Comparison of ENCODE assay signal across 27 mouse cellular contexts in genomic region chr11:6486916-6487315, GRCm38 (mm10). TPM values are rescaled to one million over a fixed set of nuclear protein-coding genes. Genes with fewer than 3 reads are reported as not detected.
DNase-seq lines count a peak whose midpoint lies in the region; ATAC-seq and TF ChIP-seq lines count a peak whose summit lies in the region.
"Had no signal": no experiment of that assay in that cellular context is flagged by ENCODE, and none has a peak within 500 bp of the region (broad histone marks: within the 10 kb centered on the region; RNA-seq: fewer than 3 reads in every experiment).

No protein-coding gene starts in this region.

- H3K27me3 ChIP-seq in heart, embryonic 11.5 days (ENCODE audit: control insufficient read depth, insufficient read depth, low read length) = no peaks in the 10 kb centered on the region
- no peaks in the 10 kb centered on the region for H3K27me3 ChIP-seq in intestine, postnatal 0 days (replicated peaks; ENCODE audit: control insufficient read depth, insufficient read depth, low read length)
- H3K27me3 ChIP-seq in intestine, embryonic 15.5 days (replicated peaks) = no peaks in the 10 kb centered on the region
- no peaks in the 10 kb centered on the region for H3K27me3 ChIP-seq in ES-Bruce4 (ENCODE audit: control insufficient read depth, insufficient read depth, low read length, poor library complexity, severe bottlenecking)
- no peaks in the 10 kb centered on the region for H3K27me3 ChIP-seq in midbrain, embryonic 16.5 days (ENCODE audit: control insufficient read depth, insufficient read depth, low read depth, low read length)
- H3K27me3 ChIP-seq: CH12.LX; forebrain, embryonic 13.5 days; heart, embryonic 15.5 days had no signal

- ATAC-seq in heart, embryonic 11.5 days (replicated peaks; ENCODE audit: insufficient number of reproducible peaks, low FRiP score, low TSS enrichment) = no peak
- no peak for ATAC-seq in intestine, postnatal 0 days
- ATAC-seq in intestine, embryonic 15.5 days = no peak
- ATAC-seq in midbrain, embryonic 16.5 days = no peak
- ATAC-seq: forebrain, embryonic 13.5 days; forebrain, embryonic 16.5 days; hindbrain, postnatal 0 days; inflammation-experienced regulatory T-cells, adult 6 months had no signal

- no peak overlapping the region for H3K4me3 ChIP-seq in heart, embryonic 11.5 days (ENCODE audit: low read depth, low read length)
- no peak overlapping the region for H3K4me3 ChIP-seq in intestine, postnatal 0 days (ENCODE audit: low read depth, low read length)
- H3K4me3 ChIP-seq in intestine, embryonic 15.5 days (replicated peaks) = no peak overlapping the region
- 0 out of 2 replicates have a peak overlapping the region, but pooled peaks have one; percentile 15 for H3K4me3 ChIP-seq in ES-Bruce4 (ENCODE audit: low read depth, low read length)
- no peak overlapping the region for H3K4me3 ChIP-seq in midbrain, embryonic 16.5 days (ENCODE audit: low read depth, low read length)
- H3K4me3 ChIP-seq: forebrain, embryonic 10.5 days; forebrain, embryonic 13.5 days; heart, embryonic 10.5 days; heart, embryonic 15.5 days had no signal

- TF ChIP-seq EP300 in ES-Bruce4 (IDR thresholded peaks at IDR 0.05; ENCODE audit: insufficient read depth, low read depth, low read length) = peak; percentile 48; the same call in 1 of the 2 replicates

- H3K9me3 ChIP-seq in heart, embryonic 11.5 days (replicated peaks; ENCODE audit: control insufficient read depth, low read length) = no peaks in the 10 kb centered on the region
- H3K9me3 ChIP-seq in intestine, postnatal 0 days (ENCODE audit: control insufficient read depth) = no peaks in the 10 kb centered on the region
- no peaks in the 10 kb centered on the region for H3K9me3 ChIP-seq in intestine, embryonic 15.5 days
- H3K9me3 ChIP-seq in ES-Bruce4 (replicated peaks; ENCODE audit: control insufficient read depth, insufficient read depth, low read length, poor library complexity, severe bottlenecking) = no peaks in the 10 kb centered on the region
- no peaks in the 10 kb centered on the region for H3K9me3 ChIP-seq in midbrain, embryonic 16.5 days (replicated peaks; ENCODE audit: control insufficient read depth, low read length, poor library complexity, severe bottlenecking)
- H3K9me3 ChIP-seq: forebrain, embryonic 10.5 days; forebrain, embryonic 13.5 days; heart, embryonic 10.5 days; heart, embryonic 15.5 days had no signal

- H3K4me2 ChIP-seq in heart, embryonic 11.5 days = no peak overlapping the region
- no peak overlapping the region for H3K4me2 ChIP-seq in intestine, postnatal 0 days (replicated peaks; ENCODE audit: low read depth)
- no peak overlapping the region for H3K4me2 ChIP-seq in intestine, embryonic 15.5 days (replicated peaks)
- H3K4me2 ChIP-seq in midbrain, embryonic 16.5 days (ENCODE audit: low read length) = no peak overlapping the region
- H3K4me2 ChIP-seq: forebrain, embryonic 13.5 days; heart, embryonic 15.5 days; hindbrain, embryonic 14.5 days had no signal

- no peak for TF ChIP-seq POLR2A in ES-Bruce4 (IDR thresholded peaks at IDR 0.05; ENCODE audit: insufficient read depth, low read length)

- TF ChIP-seq CTCF in intestine, postnatal 0 days (IDR thresholded peaks at IDR 0.05; ENCODE audit: low read depth) = no peak
- no peak for TF ChIP-seq CTCF in ES-Bruce4 (IDR thresholded peaks at IDR 0.05; ENCODE audit: low read depth, low read length)

- H3K4me1 ChIP-seq in heart, embryonic 11.5 days (ENCODE audit: control insufficient read depth, insufficient read depth, low read length) = peaks cover 5% of the 10 kb centered on the region; the same call in 1 of the 2 replicates
- no peaks in the 10 kb centered on the region for H3K4me1 ChIP-seq in intestine, postnatal 0 days (replicated peaks; ENCODE audit: control insufficient read depth, insufficient read depth, low read length)
- H3K4me1 ChIP-seq in intestine, embryonic 15.5 days (replicated peaks) = peaks cover 7% of the 10 kb centered on the region; the same call in 1 of the 2 replicates
- peaks cover 3% of the 10 kb centered on the region for H3K4me1 ChIP-seq in ES-Bruce4 (ENCODE audit: control insufficient read depth, insufficient read depth, low read length)
- no peaks in the 10 kb centered on the region for H3K4me1 ChIP-seq in midbrain, embryonic 16.5 days (ENCODE audit: control insufficient read depth, insufficient read depth, low read length)
- H3K4me1 ChIP-seq: forebrain, embryonic 13.5 days had no signal

- DNase-seq in heart, adult 8-10 months (ENCODE audit: low spot score) = no peak
- peak; percentile 69 for DNase-seq in R1 (ENCODE audit: low read depth, low spot score)
- DNase-seq in ovary, postnatal 36 days (ENCODE audit: low spot score) = no peak
- DNase-seq: adrenal gland, postnatal 10 days; adrenal gland, postnatal 36 days; B cell, adult 2 months; cerebellum, adult 18-20 months; cerebellum, adult 9-10 months; gastrocnemius, postnatal 10 days; gastrocnemius, postnatal 36 days; heart, postnatal 10 days; heart, postnatal 4 days; kidney, adult 2 months had no signal

- no peak overlapping the region for H3K9ac ChIP-seq in heart, embryonic 11.5 days (ENCODE audit: low read depth, low read length)
- H3K9ac ChIP-seq in intestine, postnatal 0 days (ENCODE audit: low read depth, low read length) = no peak overlapping the region
- H3K9ac ChIP-seq in intestine, embryonic 15.5 days = no peak overlapping the region
- peak overlapping the region; percentile 4; the same call in 1 of the 2 replicates for H3K9ac ChIP-seq in ES-Bruce4 (ENCODE audit: low read depth, poor library complexity, severe bottlenecking)
- no peak overlapping the region for H3K9ac ChIP-seq in midbrain, embryonic 16.5 days (ENCODE audit: low read depth, low read length)
- H3K9ac ChIP-seq: forebrain, embryonic 13.5 days; heart, embryonic 15.5 days; hindbrain, embryonic 14.5 days had no signal

- peak overlapping the region; percentile 29; the same call in 1 of the 2 replicates for H3K27ac ChIP-seq in heart, embryonic 11.5 days (ENCODE audit: low read depth, low read length)
- H3K27ac ChIP-seq in intestine, postnatal 0 days (ENCODE audit: low read depth, low read length) = 0 out of 2 replicates have a peak overlapping the region, but pooled peaks have one; percentile 28
- no peak overlapping the region for H3K27ac ChIP-seq in intestine, embryonic 15.5 days
- peak overlapping the region; percentile 82 for H3K27ac ChIP-seq in ES-Bruce4 (ENCODE audit: insufficient read depth, low read length)
- no peak overlapping the region for H3K27ac ChIP-seq in midbrain, embryonic 16.5 days (ENCODE audit: low read length)
- H3K27ac ChIP-seq: forebrain, embryonic 10.5 days; forebrain, embryonic 13.5 days; heart, embryonic 10.5 days; heart, embryonic 15.5 days; hindbrain, embryonic 14.5 days; hindbrain, postnatal 0 days had no signal

- H3K36me3 ChIP-seq in heart, embryonic 11.5 days (ENCODE audit: control insufficient read depth, insufficient read depth, low read length) = no peaks in the 10 kb centered on the region
- H3K36me3 ChIP-seq in intestine, postnatal 0 days (ENCODE audit: control insufficient read depth, insufficient read depth) = no peaks in the 10 kb centered on the region
- H3K36me3 ChIP-seq in intestine, embryonic 15.5 days = no peaks in the 10 kb centered on the region
- H3K36me3 ChIP-seq in ES-Bruce4 (ENCODE audit: control insufficient read depth, insufficient read depth, low read length, poor library complexity, severe bottlenecking) = no peaks in the 10 kb centered on the region
- no peaks in the 10 kb centered on the region for H3K36me3 ChIP-seq in midbrain, embryonic 16.5 days (ENCODE audit: control insufficient read depth, insufficient read depth, low read length)
- H3K36me3 ChIP-seq: forebrain, embryonic 10.5 days; heart, embryonic 10.5 days; heart, embryonic 15.5 days had no signal

- 62% methylated on average over 6 of the region's 6 CpGs for WGBS in heart, embryonic 11.5 days (ENCODE audit: insufficient replicate concordance)
- 66% methylated on average over 6 of the region's 6 CpGs for WGBS in intestine, postnatal 0 days
- WGBS in intestine, embryonic 15.5 days = 70% methylated on average over 6 of the region's 6 CpGs
- WGBS in midbrain, embryonic 16.5 days = 76% methylated on average over 6 of the region's 6 CpGs

RNA-seq across cellular contexts. Expression of gene Purb, which starts 11.2 kb away (rescaled TPM):
- 22.3 and 25.5 TPM in 2 replicates for polyA plus RNA-seq in heart, embryonic 11.5 days (2014; fragmentation: Nextera tagmentation; extraction: Ambion mirVana)
- 10 to 100 TPM; 23.2 to 32.4 (median 28.9) TPM for total RNA-seq in heart, adult 8-10 months (2022)
- 21.6 and 25.1 TPM in 2 replicates for polyA plus RNA-seq in intestine, postnatal 0 days (2015; fragmentation: Nextera tagmentation; extraction: Ambion mirVana)
- 26.6 and 28.8 TPM in 2 replicates for polyA plus RNA-seq in intestine, embryonic 15.5 days (2015; fragmentation: Nextera tagmentation; extraction: Ambion mirVana)
- 49.8 and 52.0 TPM in 2 replicates for polyA plus RNA-seq in ES-Bruce4 (2011; ENCODE audit: insufficient read depth, insufficient read length, low read depth, missing spikeins)
- polyA plus RNA-seq in midbrain, embryonic 16.5 days (2015; fragmentation: Nextera tagmentation; extraction: Ambion mirVana) = 11.2 and 11.7 TPM in 2 replicates

RNA-seq across cellular contexts. Expression of gene Myo1g, which starts 33.8 kb away (rescaled TPM):
- 0.72 and 0.90 TPM in 2 replicates for polyA plus RNA-seq in heart, embryonic 11.5 days (2014; fragmentation: Nextera tagmentation; extraction: Ambion mirVana)
- 1 to 10 TPM in 3 of 4 experiments, under 1 TPM in 1; 0.73 to 2.3 (median 1.2) TPM for total RNA-seq in heart, adult 8-10 months (2022)
- polyA plus RNA-seq in intestine, postnatal 0 days (2015; fragmentation: Nextera tagmentation; extraction: Ambion mirVana) = 0.87 and 0.95 TPM in 2 replicates
- 1.8 and 1.9 TPM in 2 replicates for polyA plus RNA-seq in intestine, embryonic 15.5 days (2015; fragmentation: Nextera tagmentation; extraction: Ambion mirVana)
- polyA plus RNA-seq in ES-Bruce4 (2011; ENCODE audit: insufficient read depth, insufficient read length, low read depth, missing spikeins) = 0.36 and 1.1 TPM in 2 replicates
- polyA plus RNA-seq in midbrain, embryonic 16.5 days (2015; fragmentation: Nextera tagmentation; extraction: Ambion mirVana) = 0.19 and 0.53 TPM in 2 replicates

RNA-seq across cellular contexts. Expression of gene H2afv, which starts 42.7 kb away (rescaled TPM):
- 353 and 356 TPM in 2 replicates for polyA plus RNA-seq in heart, embryonic 11.5 days (2014; fragmentation: Nextera tagmentation; extraction: Ambion mirVana)
- 10 to 100 TPM; 80.1 to 97.8 (median 88.2) TPM for total RNA-seq in heart, adult 8-10 months (2022)
- 343 and 346 TPM in 2 replicates for polyA plus RNA-seq in intestine, postnatal 0 days (2015; fragmentation: Nextera tagmentation; extraction: Ambion mirVana)
- 424 and 429 TPM in 2 replicates for polyA plus RNA-seq in intestine, embryonic 15.5 days (2015; fragmentation: Nextera tagmentation; extraction: Ambion mirVana)
- 200 and 218 TPM in 2 replicates for polyA plus RNA-seq in ES-Bruce4 (2011; ENCODE audit: insufficient read depth, insufficient read length, low read depth, missing spikeins)
- 203 and 224 TPM in 2 replicates for polyA plus RNA-seq in midbrain, embryonic 16.5 days (2015; fragmentation: Nextera tagmentation; extraction: Ambion mirVana)

RNA-seq across cellular contexts. Expression of gene Ccm2, which starts 59.8 kb away (rescaled TPM):
- 62.9 and 67.9 TPM in 2 replicates for polyA plus RNA-seq in heart, embryonic 11.5 days (2014; fragmentation: Nextera tagmentation; extraction: Ambion mirVana)
- 10 to 100 TPM; 26.3 to 33.8 (median 29.8) TPM for total RNA-seq in heart, adult 8-10 months (2022)
- polyA plus RNA-seq in intestine, postnatal 0 days (2015; fragmentation: Nextera tagmentation; extraction: Ambion mirVana) = 37.2 and 39.6 TPM in 2 replicates
- polyA plus RNA-seq in intestine, embryonic 15.5 days (2015; fragmentation: Nextera tagmentation; extraction: Ambion mirVana) = 73.8 and 76.9 TPM in 2 replicates
- polyA plus RNA-seq in ES-Bruce4 (2011; ENCODE audit: insufficient read depth, insufficient read length, low read depth, missing spikeins) = 36.5 and 38.7 TPM in 2 replicates
- 81.4 and 84.3 TPM in 2 replicates for polyA plus RNA-seq in midbrain, embryonic 16.5 days (2015; fragmentation: Nextera tagmentation; extraction: Ambion mirVana)

Comparison
In these comparisons a context has a peak if more than half of its experiments do, and no peak if none do; other contexts are left out.
1. H3K27ac ChIP-seq: peak in heart, embryonic 11.5 days (single experiment), intestine, postnatal 0 days (single experiment) and ES-Bruce4 (single experiment); none in intestine, embryonic 15.5 days (single experiment) and midbrain, embryonic 16.5 days (single experiment).